12 mouse cellular contexts compared by ENCODE assay signal in genomic region chr3:153701752-153702740, GRCm38 (mm10). TPM values are rescaled to one million over a fixed set of nuclear protein-coding genes. Genes with fewer than 3 reads are reported as not detected.
A peak's percentile ranks its signal among the peaks of the same experiment; 100 is the strongest.
DNase-seq lines count a peak whose midpoint lies in the region; ATAC-seq and TF ChIP-seq lines count a peak whose summit lies in the region.
"Had no signal": no experiment of that assay in that cellular context is flagged by ENCODE, and none has a peak within 500 bp of the region (broad histone marks: within the 10 kb centered on the region; RNA-seq: fewer than 3 reads in every experiment).

No protein-coding gene starts in this region.

- H3K4me1 ChIP-seq in heart, embryonic 10.5 days = peaks cover 58% of the 10 kb centered on the region
- peaks cover 32% of the 10 kb centered on the region for H3K4me1 ChIP-seq in kidney, postnatal 0 days (replicated peaks; ENCODE audit: insufficient read depth, low read length)
- no peaks in the 10 kb centered on the region for H3K4me1 ChIP-seq in kidney, adult 2 months (ENCODE audit: control insufficient read depth, insufficient read depth, low read length)
- peaks cover 26% of the 10 kb centered on the region for H3K4me1 ChIP-seq in limb, embryonic 15.5 days

- peaks cover 3% of the 10 kb centered on the region; the same call in 1 of the 2 replicates for H3K36me3 ChIP-seq in heart, embryonic 10.5 days
- no peaks in the 10 kb centered on the region for H3K36me3 ChIP-seq in kidney, postnatal 0 days (ENCODE audit: insufficient read depth, low read length)
- no peaks in the 10 kb centered on the region for H3K36me3 ChIP-seq in kidney, adult 2 months (ENCODE audit: control insufficient read depth, insufficient read depth, low read length)
- H3K36me3 ChIP-seq in limb, embryonic 15.5 days = no peaks in the 10 kb centered on the region
- H3K36me3 ChIP-seq: midbrain, embryonic 15.5 days had no signal

- H3K9me3 ChIP-seq in heart, embryonic 10.5 days = no peaks in the 10 kb centered on the region
- H3K9me3 ChIP-seq in kidney, postnatal 0 days (replicated peaks; ENCODE audit: low read length) = no peaks in the 10 kb centered on the region
- H3K9me3 ChIP-seq in limb, embryonic 15.5 days = no peaks in the 10 kb centered on the region
- H3K9me3 ChIP-seq: midbrain, embryonic 15.5 days had no signal

- no peaks in the 10 kb centered on the region for H3K27me3 ChIP-seq in heart, embryonic 10.5 days (ENCODE audit: insufficient read depth, poor library complexity, severe bottlenecking)
- no peaks in the 10 kb centered on the region for H3K27me3 ChIP-seq in kidney, postnatal 0 days (ENCODE audit: insufficient read depth, low read length)
- no peaks in the 10 kb centered on the region for H3K27me3 ChIP-seq in kidney, adult 2 months (replicated peaks; ENCODE audit: control insufficient read depth, insufficient read depth, low read length)
- H3K27me3 ChIP-seq in limb, embryonic 15.5 days = no peaks in the 10 kb centered on the region
- H3K27me3 ChIP-seq: midbrain, embryonic 15.5 days had no signal

- no peak for TF ChIP-seq POLR2A in kidney, adult 2 months (IDR thresholded peaks at IDR 0.05; ENCODE audit: low read depth, low read length)

- ATAC-seq in kidney, postnatal 0 days (replicated peaks; ENCODE audit: low FRiP score, low read depth) = peak; percentile 69
- ATAC-seq in limb, embryonic 15.5 days (ENCODE audit: insufficient number of reproducible peaks, low FRiP score, low TSS enrichment, low read depth) = 0 out of 2 replicates have a peak, but pooled peaks have one; percentile 37
- ATAC-seq: midbrain, embryonic 15.5 days had no signal

- no peak overlapping the region for H3K4me3 ChIP-seq in heart, embryonic 10.5 days
- H3K4me3 ChIP-seq in kidney, postnatal 0 days (replicated peaks; ENCODE audit: low read depth, low read length) = no peak overlapping the region
- H3K4me3 ChIP-seq in kidney, adult 2 months (ENCODE audit: insufficient read depth, low read depth, low read length) = no peak overlapping the region
- H3K4me3 ChIP-seq in limb, embryonic 15.5 days = no peak overlapping the region
- H3K4me3 ChIP-seq: heart, adult 2 months; midbrain, embryonic 15.5 days had no signal

- H3K27ac ChIP-seq in heart, embryonic 10.5 days = peak overlapping the region; percentile 79
- H3K27ac ChIP-seq in kidney, postnatal 0 days = peak overlapping the region; percentile 42
- no peak overlapping the region for H3K27ac ChIP-seq in kidney, adult 2 months (ENCODE audit: insufficient read depth, low read depth, low read length)
- H3K27ac ChIP-seq in limb, embryonic 15.5 days = no peak overlapping the region
- H3K27ac ChIP-seq: heart, adult 2 months; midbrain, embryonic 15.5 days had no signal

- intact Hi-C loops in heart, postnatal 36 days (cut with DNase I) = no loop called here

- WGBS in heart, embryonic 10.5 days = 56% methylated on average over 15 of the region's 15 CpGs
- 20% methylated on average over 15 of the region's 15 CpGs for WGBS in kidney, postnatal 0 days
- 52% methylated on average over 15 of the region's 15 CpGs for WGBS in kidney, adult 2 months
- WGBS in limb, embryonic 15.5 days = 18% methylated on average over 15 of the region's 15 CpGs

- no peak for DNase-seq in heart, embryonic 10.5 days (ENCODE audit: low spot score)
- no peak for DNase-seq in heart, postnatal 36 days
- peak; percentile 89 for DNase-seq in kidney, postnatal 0 days (ENCODE audit: low spot score)
- DNase-seq in kidney, adult 2 months = no peak
- peak; percentile 32 for DNase-seq in embryo, embryonic 9.5 days (ENCODE audit: extremely low spot score)
- no peak for DNase-seq in c-Kit-positive CD71-positive TER-119-positive erythroid progenitor cells, embryonic 14.5 days (ENCODE audit: low spot score)
- no peak for DNase-seq in testis, postnatal 10 days (ENCODE audit: low spot score)
- DNase-seq: heart, adult 2 months; kidney, postnatal 10 days; lung, postnatal 10 days had no signal

- H3K4me2 ChIP-seq in kidney, postnatal 0 days (ENCODE audit: low read length) = 0 out of 2 replicates have a peak overlapping the region, but pooled peaks have one; percentile 0
- H3K4me2 ChIP-seq in limb, embryonic 15.5 days = no peak overlapping the region
- H3K4me2 ChIP-seq: midbrain, embryonic 15.5 days had no signal

- no peak overlapping the region for H3K9ac ChIP-seq in kidney, postnatal 0 days (ENCODE audit: low read depth, low read length)
- no peak overlapping the region for H3K9ac ChIP-seq in limb, embryonic 15.5 days
- H3K9ac ChIP-seq: midbrain, embryonic 15.5 days had no signal

- peak; percentile 38; the same call in 1 of the 2 replicates for TF ChIP-seq CTCF in kidney, postnatal 0 days (IDR thresholded peaks at IDR 0.05; ENCODE audit: low read depth)
- TF ChIP-seq CTCF in kidney, adult 2 months (conservative IDR thresholded peaks at IDR 0.05; ENCODE audit: insufficient read depth, insufficient read length, low read depth, low read length) = no peak

RNA-seq across cellular contexts. Expression of gene St6galnac3, which starts 22.9 kb away (rescaled TPM):
- 26.7 and 38.4 TPM in 2 replicates for polyA plus RNA-seq in heart, embryonic 10.5 days (2016; fragmentation: Nextera tagmentation; extraction: Ambion mirVana)
- 1 to 10 TPM; 4.1 to 6.6 TPM for total RNA-seq in heart, postnatal 36 days (2021)
- 34.2 and 34.4 TPM in 2 replicates for polyA plus RNA-seq in kidney, postnatal 0 days (2015; fragmentation: Nextera tagmentation; extraction: Ambion mirVana)
- 2.6 and 3.2 TPM in 2 replicates for polyA plus RNA-seq in kidney, adult 2 months (2012; rRNA removed)
- polyA plus RNA-seq in limb, embryonic 15.5 days (2015; fragmentation: Nextera tagmentation; extraction: Ambion mirVana) = 33.5 and 35.7 TPM in 2 replicates

Comparison
In these comparisons a context has a peak if more than half of its experiments do, and no peak if none do; other contexts are left out.
1. DNase-seq: peak in kidney, postnatal 0 days (single experiment) and embryo, embryonic 9.5 days (single experiment); none in heart, embryonic 10.5 days (single experiment), heart, postnatal 36 days (0 of 2), kidney, adult 2 months (single experiment), c-Kit-positive CD71-positive TER-119-positive erythroid progenitor cells, embryonic 14.5 days (single experiment) and testis, postnatal 10 days (single experiment).
2. H3K27ac ChIP-seq: peak in heart, embryonic 10.5 days (single experiment) and kidney, postnatal 0 days (single experiment); none in kidney, adult 2 months (single experiment) and limb, embryonic 15.5 days (single experiment).